Mouse (Mus musculus) heart, adult 2 months (tissue): Measurements from ENCODE around the gene Gsdma.

ENCODE experiments used
- CTCF ChIP-seq: fragments of 200-600 bp; IDR thresholded peaks from 2 replicates; pipeline ENCODE4 v1.8.1; 2022; ENCODE audit warnings: antibody characterized with exemption, mild to moderate bottlenecking, moderate library complexity
- POLR2A ChIP-seq: fragments of 200-500 bp; IDR thresholded peaks from 2 replicates; pipeline ENCODE4 v1.6.1; 2011; ENCODE audit warnings: mild to moderate bottlenecking, low read depth, low read length, control low read depth; ENCODE audit not compliant: insufficient read depth

GRCm38 (mm10) chr11:98721458-98722226, 57.5 kb downstream of the Gsdma start:
- TF ChIP-seq CTCF (peak; percentile 81), POLR2A (peak; percentile 25; the same call in 1 of the 2 replicates)
